Mouse (Mus musculus) myocyte (in vitro differentiated cells): ENCODE results near the gene Sbpl. TPM values are rescaled to one million over a fixed set of nuclear protein-coding genes. Genes with fewer than 3 reads are reported as not detected.

ENCODE experiments used
- H3K27me3 ChIP-seq: one replicate; pipeline ENCODE4 v1.6.1; 2011; ENCODE audit not compliant: control insufficient read depth, insufficient read depth, insufficient read length
- H3K36me3 ChIP-seq: one replicate; pipeline ENCODE4 v1.6.1; 2011; ENCODE audit not compliant: control insufficient read depth, insufficient read depth
- H3K4me2 ChIP-seq: one replicate; pipeline ENCODE4 v1.6.1; 2011; ENCODE audit warnings: low read depth, control low read depth
- H3K4me3 ChIP-seq: one replicate; pipeline ENCODE4 v1.5.1; 2011; ENCODE audit warnings: mild to moderate bottlenecking, control low read depth, moderate library complexity
- H3K79me2 ChIP-seq: one replicate; pipeline ENCODE4 v1.6.1; 2011; ENCODE audit not compliant: control insufficient read depth, insufficient read depth
- H3ac ChIP-seq: one replicate; pipeline ENCODE4 v1.6.1; 2011; ENCODE audit not compliant: control insufficient read depth, insufficient read length
- CEBPB ChIP-seq: IDR thresholded peaks from 2 replicates; pipeline ENCODE4 v1.6.1; 2011; ENCODE audit warnings: mild to moderate bottlenecking, moderate library complexity; ENCODE audit not compliant: poor library complexity, insufficient read depth, severe bottlenecking
- E2F4 ChIP-seq: IDR thresholded peaks from one replicate; pipeline ENCODE4 v1.6.1; 2011; ENCODE audit warnings: mild to moderate bottlenecking, control low read depth, moderate library complexity; ENCODE audit not compliant: insufficient read depth
- MAX ChIP-seq: IDR thresholded peaks from one replicate; pipeline ENCODE4 v1.6.1; 2011; ENCODE audit warnings: low read depth, mild to moderate bottlenecking, control low read depth
- MYOD1 ChIP-seq, 3 experiments: IDR thresholded peaks; one replicate each; pipeline ENCODE4 v1.6.1; 2011; ENCODE audit warnings: control low read depth in 2 of 3, low read depth in 2 of 3, mild to moderate bottlenecking in 2 of 3, moderate library complexity in 1 of 3; ENCODE audit not compliant: insufficient read length in 2 of 3, control insufficient read depth in 1 of 3
- MYOG ChIP-seq, 3 experiments: IDR thresholded peaks; one replicate each; pipeline ENCODE4 v1.6.1; 2011; ENCODE audit warnings: control low read depth in 2 of 3, low read depth in 2 of 3, mild to moderate bottlenecking in 2 of 3; ENCODE audit not compliant: insufficient read length in 2 of 3, control insufficient read depth in 1 of 3, insufficient read depth in 1 of 3
- POLR2A ChIP-seq: IDR thresholded peaks from one replicate; pipeline ENCODE4 v1.6.1; 2011; ENCODE audit warnings: low read depth, mild to moderate bottlenecking, control low read depth, moderate library complexity; ENCODE audit not compliant: insufficient read length
- POLR2AphosphoS2 ChIP-seq: IDR thresholded peaks from one replicate; pipeline ENCODE4 v1.6.1; 2011; ENCODE audit warnings: low read depth, control low read depth; ENCODE audit not compliant: insufficient read length
- REST ChIP-seq: IDR thresholded peaks from one replicate; pipeline ENCODE4 v1.6.1; 2011; ENCODE audit warnings: mild to moderate bottlenecking, control low read depth, moderate library complexity; ENCODE audit not compliant: insufficient read depth, insufficient read length
- SRF ChIP-seq: IDR thresholded peaks from one replicate; pipeline ENCODE4 v1.6.1; 2011; ENCODE audit warnings: low read depth; ENCODE audit not compliant: control insufficient read depth, insufficient read length
- TCF12 ChIP-seq: IDR thresholded peaks from one replicate; pipeline ENCODE4 v1.6.1; 2011; ENCODE audit warnings: mild to moderate bottlenecking, control low read depth; ENCODE audit not compliant: poor library complexity, insufficient read depth, severe bottlenecking
- TCF3 ChIP-seq: IDR thresholded peaks from one replicate; pipeline ENCODE4 v1.6.1; 2011; ENCODE audit warnings: low read depth, control low read depth; ENCODE audit not compliant: insufficient read length
- USF1 ChIP-seq: IDR thresholded peaks from one replicate; pipeline ENCODE4 v1.6.1; 2011; ENCODE audit warnings: low read depth, mild to moderate bottlenecking, control low read depth, moderate library complexity
- polyA plus RNA-seq: library from polyadenylated mRNA; unstranded; fragments of >200 nt; fragmentation: generic; extraction: Trizol; gene quantifications from one replicate; pipeline ENCODE4 v1.2.1, GENCODE M21; 2012; ENCODE audit warnings: missing spikeins

The Sbpl gene
- not detected for polyA plus RNA-seq

DNA sequence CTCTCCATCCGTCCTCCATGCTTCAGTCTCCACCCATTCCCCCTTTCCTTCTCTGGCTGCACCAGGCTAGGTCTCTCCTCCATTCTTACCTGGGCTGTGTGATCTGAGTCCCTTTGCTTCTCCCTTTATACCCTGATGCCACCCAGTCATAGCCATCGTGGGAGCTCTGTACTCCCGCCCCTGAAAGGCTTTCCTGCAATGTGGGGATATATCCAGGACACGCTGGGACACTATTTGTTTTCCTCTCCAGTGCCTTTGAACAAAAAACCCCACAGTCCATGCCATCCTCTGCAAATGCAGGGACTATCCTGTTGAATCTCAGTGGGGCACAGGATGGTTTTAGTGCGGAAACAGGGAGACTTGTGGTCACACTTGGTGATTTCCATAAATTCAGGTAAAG lies at the start of gene Sbpl:
Gene Sbpl, minus strand, starts transcription at position 101 of the 400 bp plus-strand sequence.
- H3K4me3 ChIP-seq, result no peak within 1 kb of the TSS
- H3K36me3 ChIP-seq, result no peaks in the 10 kb centered on the region
- H3K27me3 ChIP-seq, result peaks cover 19% of the 10 kb centered on the region
- no peak within 1 kb of the TSS for H3ac ChIP-seq
- no peak within 1 kb of the TSS for H3K4me2 ChIP-seq
- H3K79me2 ChIP-seq, result no peaks in the 10 kb centered on the region
- no peak for TF ChIP-seq E2F4
- TF ChIP-seq REST, result no peak
- TF ChIP-seq TCF12, result no peak
- TF ChIP-seq MYOD1 (IDR thresholded peaks at IDR 0.05; ENCODE audit: control insufficient read depth in 1 of 3, insufficient read length in 2 of 3, low read depth in 2 of 3), result no peak
- TF ChIP-seq POLR2A, result no peak
- no peak for TF ChIP-seq USF1
- TF ChIP-seq POLR2AphosphoS2, result no peak
- no peak for TF ChIP-seq TCF3
- TF ChIP-seq CEBPB, result no peak
- TF ChIP-seq SRF, result no peak
- TF ChIP-seq MYOG (IDR thresholded peaks at IDR 0.05; ENCODE audit: control insufficient read depth in 1 of 3, insufficient read depth in 1 of 3, insufficient read length in 2 of 3, low read depth in 2 of 3), result no peak
- no peak for TF ChIP-seq MAX

DNA sequence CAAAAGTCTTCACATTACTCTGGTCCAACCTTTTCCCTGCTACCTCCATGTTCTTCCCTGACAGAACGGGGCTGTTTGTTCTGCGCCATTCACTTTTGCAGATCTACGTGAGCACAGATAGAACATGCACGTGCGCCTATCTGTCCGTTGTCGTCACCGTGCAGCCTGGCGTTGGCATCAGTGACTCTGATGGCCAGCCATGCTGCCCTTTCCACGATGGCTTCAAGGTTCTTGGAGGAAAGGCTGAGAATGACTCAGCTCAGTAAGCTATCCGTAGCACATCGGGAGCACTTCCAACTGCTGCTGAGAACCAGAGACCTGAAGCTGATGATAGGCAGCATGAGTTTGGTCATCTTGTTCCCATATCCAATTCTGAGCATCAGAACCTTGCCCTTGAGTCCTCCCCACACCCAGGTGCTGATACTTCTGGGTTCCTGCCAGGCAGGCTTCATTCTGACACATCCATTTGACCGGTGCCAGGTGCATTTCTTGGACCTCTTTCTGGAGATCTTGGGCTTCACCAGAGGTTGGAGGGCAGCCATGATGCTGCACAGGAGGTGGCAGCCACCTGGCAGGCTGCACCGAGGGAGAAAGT lies 49.1 kb upstream of the Sbpl start:
- H3K79me2 ChIP-seq, result no peaks in the 10 kb centered on the region
- no peaks in the 10 kb centered on the region for H3K36me3 ChIP-seq
- no peak for TF ChIP-seq MYOD1 (IDR thresholded peaks at IDR 0.05; ENCODE audit: control insufficient read depth in 1 of 3, insufficient read length in 2 of 3, low read depth in 2 of 3)
- no peak for TF ChIP-seq REST
- TF ChIP-seq CEBPB, result no peak
- no peak for TF ChIP-seq MYOG (IDR thresholded peaks at IDR 0.05; ENCODE audit: control insufficient read depth in 1 of 3, insufficient read depth in 1 of 3, insufficient read length in 2 of 3, low read depth in 2 of 3)
- no peak overlapping the region for H3K4me2 ChIP-seq
- H3ac ChIP-seq, result no peak overlapping the region
- H3K27me3 ChIP-seq, result no peaks in the 10 kb centered on the region
- no peak overlapping the region for H3K4me3 ChIP-seq

DNA sequence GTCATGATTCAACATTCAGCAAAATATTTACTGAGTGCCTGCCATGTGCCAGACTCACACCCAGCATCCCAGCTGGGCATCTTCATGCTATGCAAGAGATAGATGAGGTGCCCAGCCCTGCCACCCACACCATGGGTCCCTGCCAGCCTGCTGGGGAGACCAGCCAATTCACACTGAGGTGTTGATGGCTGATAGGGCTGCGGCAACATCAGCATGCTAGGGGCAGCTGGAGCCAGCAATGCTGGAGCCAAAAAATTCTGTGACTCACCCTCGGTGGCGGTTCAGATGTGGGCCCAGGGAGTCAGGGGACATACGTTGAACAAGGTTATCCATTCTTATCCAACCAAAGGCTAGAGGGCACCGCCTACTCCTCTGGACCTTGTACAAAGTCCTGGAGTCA lies 45.3 kb upstream of the Sbpl start:
- no peak for TF ChIP-seq SRF
- no peak for TF ChIP-seq POLR2A
- peak in 2 of 3 experiments; percentile 77 to 91 for TF ChIP-seq MYOD1 (IDR thresholded peaks at IDR 0.05; ENCODE audit: control insufficient read depth in 1 of 3, insufficient read length in 2 of 3, low read depth in 2 of 3)
- no peak for TF ChIP-seq E2F4
- peak; percentile 16 for TF ChIP-seq MAX
- peak; percentile 54 to 89 (median 62) for TF ChIP-seq MYOG (IDR thresholded peaks at IDR 0.05; ENCODE audit: control insufficient read depth in 1 of 3, insufficient read depth in 1 of 3, insufficient read length in 2 of 3, low read depth in 2 of 3)
- TF ChIP-seq POLR2AphosphoS2, result no peak
- no peak for TF ChIP-seq CEBPB
- peak; percentile 69 for TF ChIP-seq TCF12
- peak; percentile 65 for TF ChIP-seq TCF3
- Histone ChIP-seq H3K4me2 (peak overlapping the region; percentile 70), H3K79me2 (no peaks in the 10 kb centered on the region), H3ac (no peak overlapping the region), H3K27me3 (no peaks in the 10 kb centered on the region), H3K36me3 (no peaks in the 10 kb centered on the region), H3K4me3 (no peak overlapping the region)

DNA sequence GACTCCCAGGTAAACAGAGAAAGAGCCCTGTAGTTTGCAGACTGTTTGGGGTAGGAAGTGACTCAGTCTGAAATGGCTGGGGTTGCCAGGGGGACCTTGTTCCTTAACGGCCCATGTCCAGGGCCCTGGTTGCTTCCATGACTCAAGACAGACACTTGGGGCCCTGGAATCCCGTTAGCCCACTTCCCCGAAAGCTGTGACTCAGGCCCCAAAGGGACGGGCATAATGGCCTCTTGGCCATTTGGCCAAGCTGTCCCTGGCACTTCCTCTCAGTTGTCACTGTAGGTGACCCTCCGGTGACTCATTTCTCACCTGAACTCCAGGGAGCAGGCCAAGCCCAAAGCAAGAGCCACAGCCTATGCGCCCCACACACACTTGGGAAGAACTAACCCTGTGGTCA lies 43.3 kb upstream of the Sbpl start:
- TF ChIP-seq MAX, result no peak
- no peak for TF ChIP-seq TCF3
- no peak for TF ChIP-seq TCF12
- no peak for TF ChIP-seq REST
- no peak for TF ChIP-seq USF1
- no peak for TF ChIP-seq CEBPB
- TF ChIP-seq POLR2AphosphoS2, result no peak
- no peak for TF ChIP-seq E2F4
- TF ChIP-seq MYOD1 (IDR thresholded peaks at IDR 0.05; ENCODE audit: control insufficient read depth in 1 of 3, insufficient read length in 2 of 3, low read depth in 2 of 3), result no peak
- TF ChIP-seq POLR2A, result no peak
- no peak for TF ChIP-seq MYOG (IDR thresholded peaks at IDR 0.05; ENCODE audit: control insufficient read depth in 1 of 3, insufficient read depth in 1 of 3, insufficient read length in 2 of 3, low read depth in 2 of 3)
- no peak overlapping the region for H3K4me3 ChIP-seq
- no peaks in the 10 kb centered on the region for H3K36me3 ChIP-seq
- no peak overlapping the region for H3ac ChIP-seq
- H3K79me2 ChIP-seq, result no peaks in the 10 kb centered on the region
- no peaks in the 10 kb centered on the region for H3K27me3 ChIP-seq
- no peak overlapping the region for H3K4me2 ChIP-seq

DNA sequence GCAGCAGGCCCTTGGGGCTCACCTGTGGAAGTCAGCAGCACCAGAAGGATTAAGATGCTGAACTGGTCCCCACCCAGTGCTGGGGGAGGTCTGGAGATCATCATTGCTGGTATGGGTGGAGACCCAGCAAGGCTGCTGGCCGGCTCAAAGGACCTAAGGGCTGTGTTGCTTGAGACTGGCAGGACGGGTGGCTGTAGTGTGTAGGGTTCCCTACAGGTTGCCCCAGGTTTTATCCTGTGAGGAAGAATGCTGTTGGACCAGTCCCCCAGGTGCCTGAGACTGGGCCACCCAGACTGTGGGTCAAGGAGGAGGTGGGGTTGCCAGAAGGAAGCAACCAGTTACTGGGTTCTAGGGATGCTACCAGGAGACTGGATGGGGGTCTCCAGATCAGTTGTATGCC lies 42.8 kb upstream of the Sbpl start, which contains the start of gene Prss22:
Gene Prss22, minus strand, starts transcription at position 200 of the 400 bp plus-strand sequence.
- no peaks in the 10 kb centered on the region for H3K27me3 ChIP-seq
- no peaks in the 10 kb centered on the region for H3K36me3 ChIP-seq
- H3ac ChIP-seq, result no peak within 1 kb of the TSS
- no peak within 1 kb of the TSS for H3K4me3 ChIP-seq
- no peak for TF ChIP-seq E2F4
- peak within 1 kb of the TSS; percentile 5 for H3K4me2 ChIP-seq
- H3K79me2 ChIP-seq, result no peaks in the 10 kb centered on the region
